In genomic region chr2:133416990-133417581, GRCm38 (mm10) we compare ENCODE assay signal across 23 mouse cellular contexts.
DNase-seq lines count a peak whose midpoint lies in the region; ATAC-seq and TF ChIP-seq lines count a peak whose summit lies in the region.
"Had no signal": no experiment of that assay in that cellular context is flagged by ENCODE, and none has a peak within 500 bp of the region (broad histone marks: within the 10 kb centered on the region; RNA-seq: fewer than 3 reads in every experiment).

No protein-coding gene starts in this region.

- DNase-seq in heart, adult 11 months = peak; percentile 65
- no peak for DNase-seq in heart, postnatal 14 days
- DNase-seq in liver, embryonic 13.5 days = no peak
- no peak for DNase-seq in cerebellum, adult 8-10 months
- no peak for DNase-seq in lung, adult 18-20 months
- DNase-seq: adrenal gland, postnatal 10 days; adrenal gland, postnatal 36 days; cerebellum, adult 18-20 months; cerebellum, adult 9-11 months; cerebellum, postnatal 25 days; forebrain, postnatal 0 days; gastrocnemius, postnatal 25 days; heart, adult 2 months had no signal

- intact Hi-C loops in heart, postnatal 14 days (cut with DNase I) = no loop called here

- no peak overlapping the region for H3K9ac ChIP-seq in liver, embryonic 13.5 days
- no peak overlapping the region for H3K9ac ChIP-seq in liver, embryonic 12.5 days
- no peak overlapping the region for H3K9ac ChIP-seq in intestine, postnatal 0 days (ENCODE audit: low read depth, low read length)
- H3K9ac ChIP-seq: embryonic facial prominence, embryonic 12.5 days; embryonic facial prominence, embryonic 15.5 days; forebrain, postnatal 0 days; heart, embryonic 13.5 days; hindbrain, embryonic 12.5 days had no signal

- no peak overlapping the region for H3K4me2 ChIP-seq in liver, embryonic 13.5 days
- H3K4me2 ChIP-seq in liver, embryonic 12.5 days = no peak overlapping the region
- H3K4me2 ChIP-seq in intestine, postnatal 0 days (replicated peaks; ENCODE audit: low read depth) = no peak overlapping the region
- H3K4me2 ChIP-seq: embryonic facial prominence, embryonic 12.5 days; embryonic facial prominence, embryonic 15.5 days; heart, embryonic 13.5 days; hindbrain, embryonic 12.5 days had no signal

- WGBS in liver, embryonic 13.5 days (ENCODE audit: insufficient replicate concordance) = 37% methylated on average over 8 of the region's 8 CpGs
- WGBS in liver, embryonic 12.5 days (ENCODE audit: insufficient replicate concordance) = 44% methylated on average over 8 of the region's 8 CpGs
- WGBS in intestine, postnatal 0 days = 42% methylated on average over 8 of the region's 8 CpGs

- H3K27me3 ChIP-seq in liver, embryonic 13.5 days = no peaks in the 10 kb centered on the region
- no peaks in the 10 kb centered on the region for H3K27me3 ChIP-seq in liver, embryonic 12.5 days (replicated peaks)
- no peaks in the 10 kb centered on the region for H3K27me3 ChIP-seq in intestine, postnatal 0 days (replicated peaks; ENCODE audit: control insufficient read depth, insufficient read depth, low read length)
- H3K27me3 ChIP-seq: embryonic facial prominence, embryonic 12.5 days; embryonic facial prominence, embryonic 15.5 days; heart, embryonic 13.5 days; hindbrain, embryonic 12.5 days had no signal

- H3K4me1 ChIP-seq in liver, embryonic 13.5 days (replicated peaks) = peaks cover 8% of the 10 kb centered on the region
- H3K4me1 ChIP-seq in liver, embryonic 12.5 days = peaks cover 11% of the 10 kb centered on the region; the same call in 1 of the 2 replicates
- H3K4me1 ChIP-seq in intestine, postnatal 0 days (replicated peaks; ENCODE audit: control insufficient read depth, insufficient read depth, low read length) = 0 out of 2 replicates have a peak, but pooled peaks cover 4% of the 10 kb centered on the region
- H3K4me1 ChIP-seq: embryonic facial prominence, embryonic 12.5 days; embryonic facial prominence, embryonic 15.5 days; heart, embryonic 10.5 days; heart, embryonic 13.5 days; hindbrain, embryonic 12.5 days had no signal

- no peaks in the 10 kb centered on the region for H3K36me3 ChIP-seq in liver, embryonic 13.5 days
- H3K36me3 ChIP-seq in liver, embryonic 12.5 days = no peaks in the 10 kb centered on the region
- no peaks in the 10 kb centered on the region for H3K36me3 ChIP-seq in intestine, postnatal 0 days (ENCODE audit: control insufficient read depth, insufficient read depth)
- H3K36me3 ChIP-seq: embryonic facial prominence, embryonic 12.5 days; embryonic facial prominence, embryonic 15.5 days; heart, embryonic 10.5 days; heart, embryonic 13.5 days; hindbrain, embryonic 12.5 days had no signal

- ATAC-seq in liver, embryonic 13.5 days (ENCODE audit: low read depth) = peak; percentile 49; the same call in 1 of the 2 replicates
- no peak for ATAC-seq in liver, embryonic 12.5 days
- ATAC-seq in intestine, postnatal 0 days = no peak
- ATAC-seq: forebrain, embryonic 14.5 days; forebrain, postnatal 0 days; hindbrain, embryonic 16.5 days; Patski had no signal

- no peaks in the 10 kb centered on the region for H3K9me3 ChIP-seq in liver, embryonic 13.5 days (replicated peaks)
- no peaks in the 10 kb centered on the region for H3K9me3 ChIP-seq in liver, embryonic 12.5 days (replicated peaks)
- no peaks in the 10 kb centered on the region for H3K9me3 ChIP-seq in intestine, postnatal 0 days (ENCODE audit: control insufficient read depth)
- H3K9me3 ChIP-seq: embryonic facial prominence, embryonic 12.5 days; embryonic facial prominence, embryonic 15.5 days; heart, embryonic 10.5 days; heart, embryonic 13.5 days; hindbrain, embryonic 12.5 days had no signal

- H3K4me3 ChIP-seq in liver, embryonic 13.5 days (replicated peaks) = no peak overlapping the region
- no peak overlapping the region for H3K4me3 ChIP-seq in liver, embryonic 12.5 days
- no peak overlapping the region for H3K4me3 ChIP-seq in intestine, postnatal 0 days (ENCODE audit: low read depth, low read length)
- H3K4me3 ChIP-seq: embryonic facial prominence, embryonic 12.5 days; embryonic facial prominence, embryonic 15.5 days; heart, adult 2 months; heart, embryonic 10.5 days; heart, embryonic 13.5 days; hindbrain, embryonic 12.5 days had no signal

- TF ChIP-seq CTCF in intestine, postnatal 0 days (IDR thresholded peaks at IDR 0.05; ENCODE audit: low read depth) = no peak

- no peak overlapping the region for H3K27ac ChIP-seq in liver, embryonic 13.5 days
- H3K27ac ChIP-seq in liver, embryonic 12.5 days = no peak overlapping the region
- H3K27ac ChIP-seq in intestine, postnatal 0 days (ENCODE audit: low read depth, low read length) = peak overlapping the region; percentile 60
- H3K27ac ChIP-seq: embryonic facial prominence, embryonic 12.5 days; embryonic facial prominence, embryonic 15.5 days; heart, adult 2 months; heart, embryonic 10.5 days; heart, embryonic 13.5 days; hindbrain, embryonic 12.5 days had no signal
